Mouse (Mus musculus) CH12.LX (cell line): ENCODE measurements at regions not wholly inside any gene's neighbourhood (a gene's known extent, or its start where the extent isn't known, plus 50 kb on each side); places are given as distances from the start of the nearest gene placed in this dataset.

Source experiments
- CHD2 ChIP-seq: IDR thresholded peaks from 2 replicates; pipeline ENCODE4 v1.6.1; 2011; ENCODE audit warnings: low read length, improper control_type of control experiment
- CTCF ChIP-seq, 2 experiments: IDR thresholded peaks in 1 of 2; conservative IDR thresholded peaks in 1 of 2; 2 replicates each; pipeline ENCODE4 v1.5.1; 2011 to 2012; ENCODE audit warnings: low read depth in 2 of 2, low read length in 2 of 2, improper control_type of control experiment in 1 of 2, inconsistent platforms in 1 of 2, mild to moderate bottlenecking in 1 of 2, moderate library complexity in 1 of 2
- MAFK ChIP-seq: IDR thresholded peaks from 2 replicates; pipeline ENCODE4 v1.6.1; 2011; ENCODE audit warnings: low read length, improper control_type of control experiment; ENCODE audit not compliant: insufficient replicate concordance
- MAX ChIP-seq: IDR thresholded peaks from 2 replicates; pipeline ENCODE4 v1.6.1; 2011; ENCODE audit warnings: low read length, improper control_type of control experiment
- NELFE ChIP-seq: IDR thresholded peaks from 2 replicates; pipeline ENCODE4 v1.6.1; 2011; ENCODE audit warnings: low read depth, low read length, improper control_type of control experiment
- UBTF ChIP-seq: IDR thresholded peaks from 2 replicates; pipeline ENCODE4 v1.6.1; 2012; ENCODE audit warnings: low read depth, mild to moderate bottlenecking, inconsistent platforms, low read length, improper control_type of control experiment, moderate library complexity

DNA sequence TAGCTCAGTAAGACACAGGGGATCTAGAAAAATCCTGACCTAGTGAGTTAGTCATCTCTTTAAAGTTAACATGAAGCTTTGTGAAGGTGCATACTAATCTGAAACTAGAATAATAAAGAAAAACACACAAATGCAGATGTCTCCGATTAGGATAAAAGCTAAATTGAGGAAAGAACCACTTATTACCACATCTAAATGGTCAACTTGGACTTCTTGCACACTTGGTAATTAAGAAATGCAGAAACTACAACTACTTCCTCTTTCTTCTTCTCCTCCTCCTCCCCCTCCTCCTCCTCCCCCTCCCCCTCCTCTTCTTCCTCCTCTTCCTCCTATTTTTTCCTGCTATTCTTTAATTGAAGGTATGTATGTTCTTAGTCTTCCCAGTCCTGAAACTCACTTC is 116.3 kb downstream of the Dkk1 start:
- TF ChIP-seq NELFE (no peak), CHD2 (no peak), MAX (no peak), UBTF (no peak), CTCF (conservative IDR thresholded peaks at IDR 0.05 in 1 of 2, IDR thresholded peaks at IDR 0.05 in 1 of 2; ENCODE audit: low read depth in 2 of 2, low read length in 2 of 2) (no peak), MAFK (no peak)
